Mouse (Mus musculus) ZHBTc4 (cell line): ENCODE data around the gene Qsox1.

Experiments used
- DNase-seq: peaks from one replicate; pipeline ENCODE4 v3.0.0-alpha.2; 2011; ENCODE audit warnings: low read depth, low spot score

Qsox1 gene

GRCm38 (mm10) chr1:155801014-155801991 is 11.4 kb downstream of the Qsox1 start:
- no peak for DNase-seq

- no peak for DNase-seq
These were observed 14.7 kb downstream of the Qsox1 start for GRCm38 (mm10) chr1:155798000-155798399.

- no peak for DNase-seq
These were observed 15.3 kb downstream of the Qsox1 start for GRCm38 (mm10) chr1:155797425-155797824.

GRCm38 (mm10) chr1:155796757-155797405 is 15.8 kb downstream of the Qsox1 start:
- peak; percentile 11 for DNase-seq

- no peak for DNase-seq
These were observed 16.9 kb downstream of the Qsox1 start for GRCm38 (mm10) chr1:155795791-155796233.

GRCm38 (mm10) chr1:155794855-155795254 is 17.8 kb downstream of the Qsox1 start:
- no peak for DNase-seq

GRCm38 (mm10) chr1:155791919-155792318 is 20.8 kb downstream of the Qsox1 start:
- DNase-seq, result peak; percentile 30

- no peak for DNase-seq
These were observed 22.3 kb downstream of the Qsox1 start for GRCm38 (mm10) chr1:155790111-155790974.

- DNase-seq, result no peak
These were observed 26.8 kb downstream of the Qsox1 start for GRCm38 (mm10) chr1:155785886-155786285.

- DNase-seq, result peak; percentile 67
These were observed 28.1 kb downstream of the Qsox1 start for GRCm38 (mm10) chr1:155784343-155785205.

- DNase-seq, result no peak
These were observed 30.3 kb downstream of the Qsox1 start for GRCm38 (mm10) chr1:155782382-155782781.

- DNase-seq, result no peak
These were observed 34.8 kb downstream of the Qsox1 start for GRCm38 (mm10) chr1:155777641-155778625.

GRCm38 (mm10) chr1:155759167-155759566 is 53.5 kb downstream of the Qsox1 start:
- no peak for DNase-seq

GRCm38 (mm10) chr1:155758711-155759110 is 54.0 kb downstream of the Qsox1 start:
- no peak for DNase-seq

- DNase-seq, result no peak
These were observed 55.1 kb downstream of the Qsox1 start for GRCm38 (mm10) chr1:155757621-155758020.

- no peak for DNase-seq
These were observed 59.3 kb downstream of the Qsox1 start for GRCm38 (mm10) chr1:155753411-155753810.

- no peak for DNase-seq
These were observed 61.0 kb downstream of the Qsox1 start, which contains the start of gene Lhx4 for GRCm38 (mm10) chr1:155751484-155752255. TSS of gene Lhx4 (minus strand) at chr1:155751684.

- no peak for DNase-seq
These were observed 62.0 kb downstream of the Qsox1 start for GRCm38 (mm10) chr1:155750517-155751178.
